Mouse (Mus musculus) limb, embryonic 14.5 days (tissue): ENCODE measurements at regions not wholly inside any gene's neighbourhood (a gene's known extent, or its start where the extent isn't known, plus 50 kb on each side); places are given as distances from the start of the nearest gene placed in this dataset.

Experiments
- ATAC-seq: fragments of 200-750 bp; cut with Nextera tagmentation; 2 replicates; pipeline ENCODE4 v1.8.0; 2017; ENCODE audit warnings: low read depth, moderate number of reproducible peaks, moderate TSS enrichment; ENCODE audit not compliant: low FRiP score
- DNase-seq: peaks from one replicate; pipeline ENCODE4 v3.0.0-alpha.2; 2015; ENCODE audit warnings: low spot score
- H3K27ac ChIP-seq: fragments of 300-500 bp; sonication (generic); replicated peaks from 2 replicates; pipeline ENCODE4 v1.5.1; 2014; ENCODE audit warnings: low read depth, mild to moderate bottlenecking, low read length, moderate library complexity, mixed read lengths
- H3K27me3 ChIP-seq: fragments of 300-500 bp; sonication (generic); 2 replicates; pipeline ENCODE4 v1.6.1; 2014; ENCODE audit warnings: low read length, mixed read lengths; ENCODE audit not compliant: control insufficient read depth, insufficient read depth
- H3K36me3 ChIP-seq: fragments of 300-500 bp; sonication (generic); 2 replicates; pipeline ENCODE4 v1.6.1; 2014; ENCODE audit warnings: mild to moderate bottlenecking, low read length, moderate library complexity, mixed read lengths; ENCODE audit not compliant: control insufficient read depth, insufficient read depth
- H3K4me1 ChIP-seq: fragments of 300-500 bp; sonication (generic); 2 replicates; pipeline ENCODE4 v1.6.1; 2014; ENCODE audit warnings: antibody characterized with exemption, low read length, mixed read lengths; ENCODE audit not compliant: control insufficient read depth, insufficient read depth
- H3K4me2 ChIP-seq: fragments of 300-500 bp; sonication (generic); replicated peaks from 2 replicates; pipeline ENCODE4 v1.6.1; 2014; ENCODE audit warnings: low read depth, mild to moderate bottlenecking, low read length, moderate library complexity; ENCODE audit not compliant: severe bottlenecking
- H3K4me3 ChIP-seq: fragments of 300-500 bp; sonication (generic); replicated peaks from 2 replicates; pipeline ENCODE4 v1.5.1; 2014; ENCODE audit warnings: low read length
- H3K9ac ChIP-seq: fragments of 300-500 bp; sonication (generic); 2 replicates; pipeline ENCODE4 v1.6.1; 2014; ENCODE audit warnings: mild to moderate bottlenecking, low read depth, low read length, moderate library complexity; ENCODE audit not compliant: severe bottlenecking
- H3K9me3 ChIP-seq: fragments of 300-500 bp; sonication (generic); 2 replicates; pipeline ENCODE4 v1.6.1; 2016; ENCODE audit warnings: low read length; ENCODE audit not compliant: control insufficient read depth
- POLR2A ChIP-seq: fragments of 200-500 bp; IDR thresholded peaks from 2 replicates; pipeline ENCODE4 v1.8.0; 2012; ENCODE audit warnings: inconsistent platforms, mild to moderate bottlenecking, moderate library complexity, borderline replicate concordance; ENCODE audit not compliant: insufficient read depth, insufficient read length; ENCODE audit errors: extremely low read depth
- WGBS: fragments of 180-500 bp; shearing (Covaris S2); extraction: QIAGEN DNeasy Blood & Tissue Kit; methylation state at CpG from one replicate; pipeline ENCODE4 v1.1.7; 2014; 5-methylcytosine and 5-hydroxymethylcytosine counted together

DNA sequence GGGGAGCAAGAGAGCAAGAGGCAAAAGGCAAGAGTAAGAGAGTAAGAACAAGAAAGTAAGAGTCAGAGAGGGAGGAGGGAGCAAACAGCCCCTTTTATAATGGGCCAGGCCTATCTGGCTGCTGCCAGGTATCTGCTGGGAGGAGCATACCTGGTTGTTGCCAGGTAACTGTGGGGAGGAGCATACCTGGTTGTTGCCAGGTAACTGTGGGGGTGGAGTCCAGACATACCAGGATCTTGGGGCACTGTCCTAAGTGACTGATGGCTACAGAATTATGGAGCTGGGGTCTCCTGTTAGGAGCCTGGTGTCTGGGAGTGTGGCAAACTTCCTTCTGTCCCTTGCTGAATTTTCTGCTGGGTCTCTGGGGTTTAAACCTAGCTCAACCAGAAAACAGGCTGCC is 469.8 kb upstream of the Syt1 start:
- no peak overlapping the region for H3K4me3 ChIP-seq
- H3K4me1 ChIP-seq: no peaks in the 10 kb centered on the region
- H3K9ac ChIP-seq: no peak overlapping the region
- H3K27ac ChIP-seq: no peak overlapping the region
- H3K36me3 ChIP-seq: no peaks in the 10 kb centered on the region
- no peaks in the 10 kb centered on the region for H3K9me3 ChIP-seq
- DNase-seq (no peak), ATAC-seq (no peak)
- no peak overlapping the region for H3K4me2 ChIP-seq
- no peak for TF ChIP-seq POLR2A
- no peaks in the 10 kb centered on the region for H3K27me3 ChIP-seq

DNA sequence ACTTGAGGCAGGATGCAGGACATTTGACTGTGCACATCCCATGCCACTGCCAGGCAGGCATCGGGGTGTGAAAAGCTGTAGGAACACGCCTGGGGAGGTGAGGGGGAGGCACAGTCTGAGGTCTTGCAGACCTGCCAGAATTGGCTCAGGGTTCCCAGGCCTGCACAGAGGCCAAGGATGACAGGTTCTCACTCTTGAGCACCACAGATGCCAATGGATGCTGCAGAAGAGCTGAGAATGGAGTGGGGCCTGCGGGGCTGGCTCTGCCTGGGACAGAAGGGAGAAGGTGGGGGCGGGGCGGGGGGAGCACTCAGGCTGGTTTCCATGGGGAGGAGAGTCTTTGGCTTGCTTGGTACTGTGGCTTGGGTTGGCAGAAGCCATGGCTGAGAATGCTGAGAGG is 469.2 kb upstream of the Syt1 start:
- H3K36me3 ChIP-seq: no peaks in the 10 kb centered on the region
- H3K27ac ChIP-seq: no peak overlapping the region
- ATAC-seq: no peak
- no peak for TF ChIP-seq POLR2A
- WGBS: 65% methylated on average over 5 of the region's 5 CpGs
- H3K27me3 ChIP-seq: no peaks in the 10 kb centered on the region
- no peak overlapping the region for H3K9ac ChIP-seq
- no peak overlapping the region for H3K4me3 ChIP-seq
- H3K9me3 ChIP-seq: no peaks in the 10 kb centered on the region
- H3K4me2 ChIP-seq: no peak overlapping the region
- no peaks in the 10 kb centered on the region for H3K4me1 ChIP-seq
- no peak for DNase-seq

DNA sequence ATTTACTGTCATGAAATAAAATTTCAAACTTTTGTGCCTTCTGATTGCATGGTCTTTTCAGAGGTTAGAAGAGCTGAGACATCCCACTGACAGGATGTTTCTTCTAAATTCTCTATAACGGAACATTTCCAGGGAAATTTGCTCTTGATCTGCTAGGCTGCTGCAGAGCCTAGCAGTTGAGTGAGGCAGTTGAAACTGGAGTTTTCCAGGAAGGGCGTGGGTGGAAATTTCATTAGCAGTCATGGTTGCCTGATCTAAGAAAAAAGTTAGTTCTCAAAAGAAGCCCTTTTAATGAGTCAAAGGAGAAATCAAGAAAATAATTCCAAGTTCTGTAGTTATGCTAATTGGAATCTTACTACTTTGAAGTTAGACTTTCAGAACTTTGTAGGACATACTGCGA is 455.7 kb upstream of the Syt1 start:
- H3K4me1 ChIP-seq: no peaks in the 10 kb centered on the region
- H3K9me3 ChIP-seq: no peaks in the 10 kb centered on the region

DNA sequence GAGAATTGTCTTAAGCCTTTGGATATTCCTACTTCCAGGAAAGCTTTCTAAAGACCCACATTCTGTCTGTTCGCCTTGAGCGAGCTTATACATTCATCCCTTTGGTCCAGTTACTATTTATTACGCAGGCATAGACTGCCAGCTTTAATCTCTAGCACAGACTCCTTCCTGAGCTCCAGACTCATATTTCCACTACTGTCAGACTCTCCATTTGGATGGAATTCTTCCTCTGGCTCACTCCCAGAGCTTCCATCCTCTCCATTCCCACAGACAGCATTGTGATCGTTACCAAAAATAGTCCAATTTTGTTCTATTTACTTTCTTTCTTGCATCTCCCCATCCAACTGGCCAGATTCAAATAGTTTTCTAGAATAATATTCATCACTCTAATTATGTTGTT is 420.3 kb upstream of the Syt1 start:
- Histone ChIP-seq H3K36me3 (no peaks in the 10 kb centered on the region), H3K9me3 (no peaks in the 10 kb centered on the region), H3K9ac (no peak overlapping the region), H3K4me2 (no peak overlapping the region), H3K4me3 (no peak overlapping the region), H3K27me3 (no peaks in the 10 kb centered on the region), H3K27ac (no peak overlapping the region), H3K4me1 (no peaks in the 10 kb centered on the region)
- TF ChIP-seq POLR2A: no peak
- no peak for ATAC-seq
- no peak for DNase-seq
- WGBS: 83% methylated on average over 4 of the region's 4 CpGs

More for the DNA sequence above, 455.7 kb upstream of the Syt1 start:
- TF ChIP-seq POLR2A: no peak
- DNase-seq (no peak), ATAC-seq (no peak)
- no peaks in the 10 kb centered on the region for H3K27me3 ChIP-seq
- H3K9ac ChIP-seq: no peak overlapping the region
- H3K27ac ChIP-seq: no peak overlapping the region
- H3K4me3 ChIP-seq: no peak overlapping the region
- no peaks in the 10 kb centered on the region for H3K36me3 ChIP-seq
- 80% methylated on average over 3 of the region's 3 CpGs for WGBS
- no peak overlapping the region for H3K4me2 ChIP-seq

DNA sequence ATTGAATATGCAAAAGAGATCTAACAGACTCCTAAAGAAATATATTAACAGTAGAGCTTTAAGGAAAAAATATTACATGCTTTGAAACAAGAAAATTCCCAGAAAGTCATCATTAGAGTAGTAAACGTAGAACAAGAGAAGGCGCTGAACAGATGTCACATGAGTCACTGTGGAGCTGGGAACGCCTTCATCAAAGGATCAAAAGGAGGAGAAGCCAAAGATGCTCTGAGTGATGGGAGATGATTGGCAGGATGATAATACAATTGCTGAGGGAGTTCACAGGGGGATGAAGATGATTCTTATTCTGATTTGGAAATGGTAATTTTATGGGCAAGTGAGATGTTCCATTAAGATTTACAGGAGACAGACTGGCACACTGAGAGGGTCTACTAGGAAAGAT is 417.1 kb upstream of the Syt1 start:
- H3K4me1 ChIP-seq: no peaks in the 10 kb centered on the region
- no peak for DNase-seq
- no peak overlapping the region for H3K27ac ChIP-seq
- H3K4me3 ChIP-seq: no peak overlapping the region
- WGBS: 75% methylated on average over 3 of the region's 3 CpGs
- no peak for ATAC-seq
- H3K4me2 ChIP-seq: no peak overlapping the region
- no peaks in the 10 kb centered on the region for H3K9me3 ChIP-seq
- no peaks in the 10 kb centered on the region for H3K36me3 ChIP-seq
- TF ChIP-seq POLR2A: no peak
- H3K9ac ChIP-seq: no peak overlapping the region
- no peaks in the 10 kb centered on the region for H3K27me3 ChIP-seq

DNA sequence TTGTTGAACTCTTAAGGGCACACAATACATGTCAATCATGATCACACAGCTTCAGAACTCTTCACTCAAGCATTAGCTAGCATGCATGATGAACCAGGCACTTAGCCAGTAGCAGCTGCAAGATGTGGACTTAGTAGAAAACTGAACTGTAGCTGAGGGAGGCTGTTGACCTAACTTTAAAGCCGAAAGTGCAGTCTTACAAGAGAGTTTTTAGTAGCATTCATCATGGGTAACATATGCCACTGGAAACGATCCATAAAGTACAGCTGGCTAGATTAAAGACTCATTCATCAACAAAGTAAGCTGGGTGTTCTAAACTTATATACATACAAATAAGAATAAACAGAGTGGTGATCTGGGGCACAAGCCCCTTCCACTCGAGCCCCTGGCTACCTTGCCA is 396.2 kb upstream of the Syt1 start:
- DNase-seq (no peak), ATAC-seq (no peak)
- H3K4me2 ChIP-seq: no peak overlapping the region
- no peaks in the 10 kb centered on the region for H3K9me3 ChIP-seq
- WGBS: 71% methylated on average over 3 of the region's 3 CpGs
- no peaks in the 10 kb centered on the region for H3K27me3 ChIP-seq
- no peak overlapping the region for H3K27ac ChIP-seq
- H3K4me3 ChIP-seq: no peak overlapping the region
- TF ChIP-seq POLR2A: no peak
- H3K4me1 ChIP-seq: no peaks in the 10 kb centered on the region
- no peak overlapping the region for H3K9ac ChIP-seq
- H3K36me3 ChIP-seq: no peaks in the 10 kb centered on the region
